Mouse (Mus musculus) c-Kit-positive CD71-negative TER-119-negative erythroid progenitor cells, embryonic 14.5 days (primary cell): ENCODE results near the gene Mtmr12.
"Not testable (repeated sequence)": the region's sequence is repeated elsewhere in the genome, so short reads cannot be mapped to it uniquely, and the experiment has no call there.

Source experiments
- DNase-seq: peaks from one replicate; pipeline ENCODE4 v3.0.0-alpha.2; 2013; ENCODE audit warnings: low read depth

Gene Mtmr12

GRCm38 (mm10) chr15:12211577-12211976 is 6.7 kb downstream of the Mtmr12 start:
- no peak for DNase-seq

GRCm38 (mm10) chr15:12212266-12212665 is 7.4 kb downstream of the Mtmr12 start:
- DNase-seq: no peak

- DNase-seq: no peak
These were observed 9.9 kb downstream of the Mtmr12 start for GRCm38 (mm10) chr15:12214531-12215414.

GRCm38 (mm10) chr15:12215415-12215718 is 10.5 kb downstream of the Mtmr12 start:
- no peak for DNase-seq

GRCm38 (mm10) chr15:12216119-12216518 is 11.3 kb downstream of the Mtmr12 start:
- DNase-seq: no peak

GRCm38 (mm10) chr15:12216798-12217197 is 12.0 kb downstream of the Mtmr12 start:
- DNase-seq: no peak

GRCm38 (mm10) chr15:12217332-12217731 is 12.5 kb downstream of the Mtmr12 start:
- not testable (repeated sequence) for DNase-seq

- DNase-seq: no peak
These were observed 13.0 kb downstream of the Mtmr12 start for GRCm38 (mm10) chr15:12217849-12218248.

- no peak for DNase-seq
These were observed 14.0 kb downstream of the Mtmr12 start for GRCm38 (mm10) chr15:12218583-12219382.

GRCm38 (mm10) chr15:12221131-12221530 is 16.3 kb downstream of the Mtmr12 start:
- no peak for DNase-seq

GRCm38 (mm10) chr15:12222564-12223302 is 17.9 kb downstream of the Mtmr12 start:
- DNase-seq: no peak

GRCm38 (mm10) chr15:12223393-12223792 is 18.6 kb downstream of the Mtmr12 start:
- no peak for DNase-seq

- DNase-seq: no peak
These were observed 19.4 kb downstream of the Mtmr12 start for GRCm38 (mm10) chr15:12224239-12224638.

- no peak for DNase-seq
These were observed 20.2 kb downstream of the Mtmr12 start for GRCm38 (mm10) chr15:12225062-12225461.

- no peak for DNase-seq
These were observed 22.1 kb downstream of the Mtmr12 start for GRCm38 (mm10) chr15:12226908-12227307.

- no peak for DNase-seq
These were observed 22.5 kb downstream of the Mtmr12 start for GRCm38 (mm10) chr15:12227355-12227754.

- no peak for DNase-seq
These were observed 24.9 kb downstream of the Mtmr12 start for GRCm38 (mm10) chr15:12229603-12230242.

GRCm38 (mm10) chr15:12230243-12230935 is 25.6 kb downstream of the Mtmr12 start:
- DNase-seq: no peak

GRCm38 (mm10) chr15:12231462-12231861 is 26.6 kb downstream of the Mtmr12 start:
- no peak for DNase-seq

- DNase-seq: no peak
These were observed 27.6 kb downstream of the Mtmr12 start for GRCm38 (mm10) chr15:12232429-12232828.

GRCm38 (mm10) chr15:12233021-12233420 is 28.2 kb downstream of the Mtmr12 start:
- DNase-seq: no peak
